Mouse (Mus musculus) cerebellum, adult 18-20 months (tissue): Measurements from ENCODE around the gene 4930404H24Rik.

ENCODE experiments used
- DNase-seq, 2 experiments: peaks; one replicate each; pipeline ENCODE4 v3.0.0; 2021

4930404H24Rik gene

DNA sequence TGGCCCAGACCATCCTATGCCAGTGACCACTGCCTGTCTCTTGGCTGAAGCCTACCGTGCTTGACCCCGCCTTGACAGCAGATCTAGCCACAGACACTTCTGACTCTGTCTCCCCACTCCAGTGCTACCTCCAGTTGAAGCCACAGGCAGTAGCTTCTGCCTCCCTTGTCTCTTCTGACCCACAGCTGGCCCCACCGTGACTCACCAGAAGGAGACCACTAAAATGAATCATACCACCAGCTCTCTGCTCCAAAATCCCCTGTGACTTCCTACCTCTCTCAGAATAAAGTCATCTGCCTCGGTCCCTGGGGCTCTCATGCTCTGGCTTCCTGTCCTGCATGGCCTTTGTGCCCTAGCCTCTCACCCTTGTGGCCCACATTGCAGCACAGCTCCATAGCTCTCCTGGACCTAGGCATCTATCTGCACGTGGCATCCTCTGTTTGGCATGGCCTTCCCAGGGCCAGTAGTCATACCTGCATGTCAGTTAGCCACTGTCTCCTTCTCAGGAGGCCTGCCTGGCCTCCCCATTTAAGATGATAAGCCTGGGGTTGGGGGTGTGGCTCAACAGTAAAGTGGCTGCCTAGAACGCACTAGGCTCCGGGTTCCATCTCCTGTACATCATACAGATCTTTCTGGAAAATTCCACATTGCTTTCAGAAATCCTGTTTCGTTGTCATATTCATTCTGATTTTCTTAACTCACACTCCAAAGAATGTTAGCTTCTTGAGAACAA lies 50.5 kb downstream of the 4930404H24Rik start:
- DNase-seq: no peak
